Comparison of ENCODE assay signal across 16 mouse cellular contexts in genomic region chr10:68454541-68454940, GRCm38 (mm10).
DNase-seq lines count a peak whose midpoint lies in the region; ATAC-seq and TF ChIP-seq lines count a peak whose summit lies in the region.
"Had no signal": no experiment of that assay in that cellular context is flagged by ENCODE, and none has a peak within 500 bp of the region (broad histone marks: within the 10 kb centered on the region; RNA-seq: fewer than 3 reads in every experiment).

No protein-coding gene starts in this region.

- ATAC-seq in intestine, postnatal 0 days, result no peak
- ATAC-seq in intestine, embryonic 15.5 days, result no peak
- no peak for ATAC-seq in lung, postnatal 0 days
- ATAC-seq: forebrain, embryonic 14.5 days; midbrain, embryonic 13.5 days had no signal

- no peaks in the 10 kb centered on the region for H3K4me1 ChIP-seq in intestine, postnatal 0 days (replicated peaks; ENCODE audit: control insufficient read depth, insufficient read depth, low read length)
- H3K4me1 ChIP-seq in intestine, embryonic 15.5 days (replicated peaks), result no peaks in the 10 kb centered on the region
- no peaks in the 10 kb centered on the region for H3K4me1 ChIP-seq in lung, postnatal 0 days (ENCODE audit: insufficient read depth, low read depth, low read length)
- no peaks in the 10 kb centered on the region for H3K4me1 ChIP-seq in heart, embryonic 10.5 days
- H3K4me1 ChIP-seq: liver, embryonic 13.5 days; midbrain, embryonic 13.5 days had no signal

- H3K9me3 ChIP-seq in intestine, postnatal 0 days (ENCODE audit: control insufficient read depth), result no peaks in the 10 kb centered on the region
- no peaks in the 10 kb centered on the region for H3K9me3 ChIP-seq in intestine, embryonic 15.5 days
- H3K9me3 ChIP-seq in lung, postnatal 0 days (ENCODE audit: low read length), result no peaks in the 10 kb centered on the region
- no peaks in the 10 kb centered on the region for H3K9me3 ChIP-seq in heart, embryonic 10.5 days
- H3K9me3 ChIP-seq: liver, embryonic 13.5 days; midbrain, embryonic 13.5 days had no signal

- H3K9ac ChIP-seq in intestine, postnatal 0 days (ENCODE audit: low read depth, low read length), result no peak overlapping the region
- H3K9ac ChIP-seq in intestine, embryonic 15.5 days, result no peak overlapping the region
- no peak overlapping the region for H3K9ac ChIP-seq in lung, postnatal 0 days (replicated peaks; ENCODE audit: low read depth)
- H3K9ac ChIP-seq: liver, embryonic 13.5 days; midbrain, embryonic 13.5 days had no signal

- no peak for TF ChIP-seq EP300 in lung, postnatal 0 days (IDR thresholded peaks at IDR 0.05)

- DNase-seq in lung, postnatal 0 days (ENCODE audit: low spot score), result no peak
- DNase-seq in lung, postnatal 10 days, result no peak
- DNase-seq in NIH3T3 (ENCODE audit: low read depth), result peak; percentile 19
- DNase-seq in splenic B cell, adult 2 months (ENCODE audit: low read depth, low spot score), result peak; percentile 25
- DNase-seq in cerebellum, postnatal 14 days, result no peak
- no peak for DNase-seq in heart, embryonic 10.5 days (ENCODE audit: low spot score)
- DNase-seq: adrenal gland, postnatal 14 days; cerebellum, adult 8-10 months; heart, postnatal 4 days; liver, embryonic 13.5 days; right cerebral cortex, postnatal 25 days; thymus, adult 18-20 months had no signal

- peak; percentile 42; the same call in 1 of the 2 replicates for TF ChIP-seq CTCF in intestine, postnatal 0 days (IDR thresholded peaks at IDR 0.05; ENCODE audit: low read depth)
- peak; percentile 24; the same call in 1 of the 2 replicates for TF ChIP-seq CTCF in lung, postnatal 0 days (IDR thresholded peaks at IDR 0.05)

- no peaks in the 10 kb centered on the region for H3K36me3 ChIP-seq in intestine, postnatal 0 days (ENCODE audit: control insufficient read depth, insufficient read depth)
- H3K36me3 ChIP-seq in intestine, embryonic 15.5 days, result no peaks in the 10 kb centered on the region
- no peaks in the 10 kb centered on the region for H3K36me3 ChIP-seq in lung, postnatal 0 days (ENCODE audit: insufficient read depth, low read length)
- no peaks in the 10 kb centered on the region for H3K36me3 ChIP-seq in splenic B cell, adult 2 months (ENCODE audit: control insufficient read depth, insufficient read depth, low read length, poor library complexity, severe bottlenecking)
- no peaks in the 10 kb centered on the region for H3K36me3 ChIP-seq in heart, embryonic 10.5 days
- H3K36me3 ChIP-seq: liver, embryonic 13.5 days; midbrain, embryonic 13.5 days had no signal

- no peak overlapping the region for H3K4me3 ChIP-seq in intestine, postnatal 0 days (ENCODE audit: low read depth, low read length)
- no peak overlapping the region for H3K4me3 ChIP-seq in intestine, embryonic 15.5 days (replicated peaks)
- H3K4me3 ChIP-seq in lung, postnatal 0 days (ENCODE audit: low read depth, low read length), result no peak overlapping the region
- no peak overlapping the region for H3K4me3 ChIP-seq in heart, embryonic 10.5 days
- H3K4me3 ChIP-seq: liver, embryonic 13.5 days; midbrain, embryonic 13.5 days had no signal

- H3K27ac ChIP-seq in intestine, postnatal 0 days (ENCODE audit: low read depth, low read length), result no peak overlapping the region
- H3K27ac ChIP-seq in intestine, embryonic 15.5 days, result no peak overlapping the region
- H3K27ac ChIP-seq in lung, postnatal 0 days (ENCODE audit: low read length), result no peak overlapping the region
- no peak overlapping the region for H3K27ac ChIP-seq in heart, embryonic 10.5 days
- H3K27ac ChIP-seq: liver, embryonic 13.5 days; midbrain, embryonic 13.5 days had no signal

- no peaks in the 10 kb centered on the region for H3K27me3 ChIP-seq in intestine, postnatal 0 days (replicated peaks; ENCODE audit: control insufficient read depth, insufficient read depth, low read length)
- no peaks in the 10 kb centered on the region for H3K27me3 ChIP-seq in intestine, embryonic 15.5 days (replicated peaks)
- no peaks in the 10 kb centered on the region for H3K27me3 ChIP-seq in lung, postnatal 0 days (replicated peaks; ENCODE audit: insufficient read depth, low read length)
- H3K27me3 ChIP-seq in splenic B cell, adult 2 months (ENCODE audit: control insufficient read depth, insufficient read depth, low read length, poor library complexity, severe bottlenecking), result no peaks in the 10 kb centered on the region
- no peaks in the 10 kb centered on the region for H3K27me3 ChIP-seq in heart, embryonic 10.5 days (ENCODE audit: insufficient read depth, poor library complexity, severe bottlenecking)
- H3K27me3 ChIP-seq: liver, embryonic 13.5 days; midbrain, embryonic 13.5 days had no signal

- H3K4me2 ChIP-seq in intestine, postnatal 0 days (replicated peaks; ENCODE audit: low read depth), result no peak overlapping the region
- H3K4me2 ChIP-seq in intestine, embryonic 15.5 days (replicated peaks), result no peak overlapping the region
- no peak overlapping the region for H3K4me2 ChIP-seq in lung, postnatal 0 days (replicated peaks; ENCODE audit: low read depth, low read length)
- H3K4me2 ChIP-seq: liver, embryonic 13.5 days; midbrain, embryonic 13.5 days had no signal

Comparison
In these comparisons a context has a peak if more than half of its experiments do, and no peak if none do; other contexts are left out.
1. DNase-seq: peak in NIH3T3 (single experiment) and splenic B cell, adult 2 months (single experiment); none in lung, postnatal 0 days (single experiment), lung, postnatal 10 days (single experiment), cerebellum, postnatal 14 days (0 of 2) and heart, embryonic 10.5 days (single experiment).